Mouse (Mus musculus) kidney, adult 9 months (tissue): ENCODE data around the gene Foxe3.
A peak's percentile ranks its signal among the peaks of the same experiment; 100 is the strongest.

ENCODE experiments used
- DNase-seq: peaks from one replicate; pipeline ENCODE4 v3.0.0; 2022

Gene Foxe3

DNA sequence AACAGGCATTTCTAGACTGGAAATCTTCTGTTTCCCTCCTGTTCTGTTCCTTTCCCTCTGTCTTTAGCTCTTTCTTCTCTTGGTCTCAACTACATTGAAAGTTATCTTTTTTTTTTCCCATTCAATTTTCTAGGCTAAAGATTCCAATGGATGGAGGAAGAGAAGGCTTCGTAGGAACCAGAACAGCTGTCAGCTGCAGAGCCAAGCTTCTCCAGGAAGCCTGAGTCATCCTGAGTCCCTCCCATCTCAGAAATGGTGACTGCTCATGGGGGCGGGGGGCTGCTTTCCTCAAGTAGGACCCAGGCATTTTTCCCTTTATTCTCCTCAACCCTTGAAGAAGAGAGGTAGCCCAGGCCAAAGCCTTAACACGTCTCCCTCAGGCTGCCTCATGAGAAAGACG, 9.8 kb downstream of the Foxe3 start:
- no peak for DNase-seq

DNA sequence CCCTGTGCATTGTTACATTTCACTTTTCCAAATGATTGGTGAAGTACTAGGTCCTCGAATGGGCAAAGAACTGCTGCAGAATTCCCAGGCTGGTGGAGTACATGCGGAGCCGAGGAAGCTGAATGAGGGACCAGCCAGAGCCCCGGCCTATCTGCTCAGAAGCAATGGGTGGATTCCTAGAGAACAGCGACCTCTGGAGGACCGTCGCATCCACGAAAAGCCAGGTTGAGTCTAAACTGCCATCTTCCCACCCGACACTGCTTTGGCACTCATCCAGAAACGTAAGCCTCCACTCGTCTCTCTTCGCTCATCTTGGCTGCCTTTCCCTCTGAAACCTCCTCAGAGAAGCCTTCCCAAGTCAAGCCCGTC, 12.2 kb downstream of the Foxe3 start:
- DNase-seq = peak; percentile 45

DNA sequence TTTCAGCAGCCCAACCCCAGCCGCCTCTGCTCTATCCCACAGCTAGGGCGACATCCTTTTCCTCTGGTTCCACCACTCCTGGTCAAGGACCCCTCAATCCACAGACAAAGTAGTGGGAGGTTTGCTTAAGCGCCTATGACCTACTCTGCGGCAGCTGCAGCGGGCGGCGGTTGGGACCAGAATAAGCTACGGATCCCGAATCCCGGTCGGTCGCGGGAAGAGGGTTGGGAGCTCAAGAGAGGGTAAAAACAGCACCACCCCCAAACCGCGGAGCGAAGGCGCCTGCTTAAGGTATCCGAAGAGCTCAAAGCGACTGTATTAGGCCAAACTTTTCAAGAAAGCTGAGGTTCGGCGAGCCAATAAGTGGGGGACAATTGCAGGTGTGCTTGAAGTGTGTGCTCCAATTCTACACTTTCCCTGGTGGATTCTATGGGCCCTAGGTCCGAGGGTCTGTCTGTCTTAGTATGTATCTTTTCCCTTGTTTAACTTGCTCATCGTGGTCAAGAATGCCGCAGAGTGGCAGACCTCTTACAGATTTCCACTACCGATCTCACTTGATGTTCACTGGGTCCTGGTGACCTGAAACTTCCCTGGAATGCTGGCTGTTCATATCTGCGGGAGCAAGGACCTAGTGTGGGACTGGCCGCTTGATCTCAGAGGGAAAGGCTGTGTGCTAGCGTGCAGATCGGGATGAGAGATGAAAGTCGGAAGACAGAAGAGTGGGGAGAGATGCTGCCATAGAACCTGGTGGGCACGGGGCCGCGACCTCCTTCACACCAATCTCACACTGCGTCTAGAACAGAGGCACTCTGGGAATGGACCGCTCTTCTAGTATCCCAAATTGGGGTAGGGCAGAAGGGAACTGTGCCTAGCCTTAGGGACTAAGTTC, 12.9 kb downstream of the Foxe3 start:
- DNase-seq = no peak

DNA sequence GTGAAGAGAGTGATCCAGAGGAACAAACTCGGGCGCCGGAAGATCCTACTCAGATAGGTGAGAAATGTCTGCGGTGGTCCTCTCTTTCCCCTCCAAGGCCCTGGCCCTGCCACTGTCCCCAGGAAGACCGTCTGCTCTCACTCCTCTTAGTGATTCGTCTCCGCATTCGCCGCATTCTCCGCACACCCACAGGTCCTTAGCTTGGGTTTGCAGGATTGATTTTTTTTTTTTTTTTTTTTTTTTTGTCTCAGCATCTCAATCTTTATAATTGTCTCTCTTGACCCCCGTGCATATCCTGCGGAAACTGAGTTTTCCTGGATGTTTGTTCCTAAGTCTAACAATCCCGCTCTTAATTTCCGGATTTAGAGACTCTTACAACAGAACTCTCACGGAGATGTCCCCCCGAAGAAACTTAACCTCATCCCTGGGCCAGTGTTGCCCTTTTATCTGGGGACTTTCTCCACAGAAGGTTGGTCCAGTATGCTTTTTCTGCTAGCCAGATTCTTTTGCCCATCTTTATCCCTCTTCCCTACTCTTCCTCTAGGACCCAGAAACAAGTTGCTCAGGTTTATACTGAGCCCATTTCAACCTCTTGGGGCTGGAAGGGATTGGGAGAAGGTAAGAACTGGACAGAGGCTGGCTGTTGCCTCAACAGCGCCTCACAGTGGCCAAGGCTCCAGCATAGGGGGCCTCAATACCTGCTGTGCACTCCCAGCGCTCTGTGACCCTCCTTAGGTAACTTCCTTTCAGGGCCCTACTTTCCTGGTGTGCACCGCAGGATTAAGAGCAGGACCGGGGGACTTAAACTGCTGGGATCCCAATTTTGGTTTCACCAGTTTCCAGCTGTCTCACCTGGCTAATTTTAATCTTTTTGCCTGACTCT, 16.0 kb downstream of the Foxe3 start:
- peak; percentile 24 for DNase-seq

DNA sequence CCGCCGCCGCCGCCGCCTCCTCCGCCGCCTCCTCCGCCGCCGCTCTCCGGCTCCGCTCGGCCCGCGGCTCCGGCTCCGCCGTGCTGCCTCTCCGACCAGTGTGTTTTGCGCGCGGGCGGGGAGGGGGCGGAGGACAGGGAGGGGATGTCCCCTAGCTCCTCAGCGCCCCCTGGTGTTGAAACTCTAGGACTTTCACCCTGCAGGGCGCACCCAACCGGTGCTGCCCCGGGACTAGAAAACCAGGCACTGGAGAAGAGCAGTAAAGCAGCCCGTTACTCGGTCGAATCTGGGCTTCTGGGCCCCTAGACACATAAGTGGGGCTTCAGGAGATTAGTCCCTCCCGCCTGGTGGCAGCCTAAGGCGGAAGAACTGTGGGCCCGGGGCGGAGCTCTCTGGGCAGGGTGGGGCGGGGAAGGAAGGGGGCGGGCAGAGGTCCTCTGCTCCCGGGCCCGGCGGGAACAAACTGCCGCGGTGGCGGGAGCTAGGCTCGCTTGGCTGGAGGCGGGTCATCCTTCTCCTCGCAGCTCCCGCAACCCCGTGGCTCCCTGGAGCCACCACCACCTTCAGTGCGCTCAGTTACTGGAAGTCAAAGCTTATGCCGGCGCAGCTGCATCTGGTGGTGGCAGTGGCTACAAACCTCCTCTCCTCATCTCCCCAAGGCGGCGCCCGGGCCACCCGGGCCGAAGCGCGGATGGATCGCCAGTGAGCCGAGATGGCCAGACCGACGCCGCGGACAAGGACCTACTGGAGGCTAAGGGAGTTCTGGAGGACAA, 16.8 kb downstream of the Foxe3 start, which contains the start of gene Foxd2:
Gene Foxd2 (minus strand): TSS at position 45 of the 773 bp plus-strand sequence.
- peak; percentile 88 for DNase-seq

DNA sequence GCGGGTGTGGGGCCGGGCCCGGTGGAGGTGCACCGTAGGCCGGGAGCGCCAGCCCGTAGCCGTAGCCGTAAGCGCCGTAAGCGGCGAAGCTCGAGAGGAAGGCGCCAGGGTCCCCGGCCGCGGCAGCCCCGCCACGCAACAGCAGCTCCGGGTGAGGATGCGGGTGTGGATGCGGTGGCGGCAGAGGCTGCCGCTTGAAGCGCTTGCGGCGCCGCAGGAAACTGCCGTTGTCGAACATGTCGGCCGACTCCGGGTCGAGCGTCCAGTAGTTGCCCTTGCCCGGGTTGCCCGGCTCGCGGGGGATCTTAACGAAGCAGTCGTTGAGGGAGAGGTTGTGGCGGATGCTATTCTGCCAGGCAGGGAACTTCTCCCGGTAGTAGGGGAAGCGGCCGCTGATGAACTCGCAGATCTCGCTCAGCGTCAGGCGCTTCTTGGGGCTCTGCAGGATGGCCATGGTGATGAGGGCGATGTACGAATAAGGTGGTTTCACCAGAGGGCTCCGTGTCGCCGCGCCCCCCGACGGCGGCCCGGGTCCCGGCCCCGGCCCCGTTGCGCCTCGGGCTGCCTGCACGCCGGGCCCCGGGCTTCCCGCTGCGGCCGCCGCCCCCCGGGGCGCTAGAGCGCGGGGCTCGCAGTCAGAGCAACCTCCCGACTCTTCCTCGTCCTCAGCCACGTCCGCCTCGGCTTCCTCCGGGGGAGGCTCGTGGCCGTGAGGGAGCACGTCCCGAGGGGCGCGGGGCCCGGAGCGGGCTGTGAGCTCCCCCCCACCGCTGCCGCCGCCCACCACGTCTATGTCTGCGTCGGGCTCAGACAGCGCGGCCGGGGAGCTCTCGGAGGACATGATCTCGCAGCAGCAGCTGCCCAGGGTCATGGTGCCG, 17.6 kb downstream of the Foxe3 start:
- peak; percentile 25 for DNase-seq

DNA sequence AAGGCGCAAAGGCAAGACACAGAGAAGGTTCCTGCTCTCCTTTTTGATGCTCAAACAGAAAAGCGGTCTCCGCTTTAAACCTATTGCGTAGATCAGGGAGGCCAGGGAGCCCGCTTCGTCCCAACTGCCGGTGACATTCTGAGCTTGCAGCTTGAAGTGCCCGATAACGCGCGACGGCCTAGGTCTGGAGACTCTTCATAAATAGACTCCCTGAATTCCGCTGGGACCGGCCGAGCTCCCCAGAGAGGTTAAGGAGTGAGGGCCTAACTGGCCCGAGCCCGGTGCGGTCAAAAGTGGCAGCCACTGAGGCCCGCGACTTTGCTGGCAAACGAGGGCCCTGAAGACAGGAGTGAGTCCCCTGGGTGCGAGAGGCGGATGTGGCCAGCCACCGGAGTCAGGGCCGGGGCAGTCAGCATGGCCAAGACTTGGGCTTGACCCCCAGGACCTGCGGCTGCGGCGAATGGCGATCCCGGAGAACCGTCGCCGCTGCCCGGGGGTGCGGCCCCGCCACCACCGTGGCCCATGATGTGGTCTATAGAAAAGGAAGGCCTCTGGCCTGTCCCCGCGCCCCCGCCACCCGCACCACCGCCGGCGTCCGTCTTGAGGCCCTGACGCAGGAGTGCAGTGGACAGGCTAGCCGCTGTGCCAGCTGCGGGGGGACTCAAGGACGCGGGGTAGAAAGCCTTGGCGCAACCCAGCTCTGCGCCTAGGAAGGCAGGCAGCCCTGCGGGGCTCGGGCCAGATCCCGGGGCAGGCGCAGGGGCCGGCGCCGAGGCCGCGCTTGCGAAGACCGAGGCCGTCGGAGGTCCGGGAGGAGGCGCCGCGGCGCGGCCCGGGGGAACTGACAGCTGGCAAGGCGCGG, 18.5 kb downstream of the Foxe3 start:
- DNase-seq = no peak

DNA sequence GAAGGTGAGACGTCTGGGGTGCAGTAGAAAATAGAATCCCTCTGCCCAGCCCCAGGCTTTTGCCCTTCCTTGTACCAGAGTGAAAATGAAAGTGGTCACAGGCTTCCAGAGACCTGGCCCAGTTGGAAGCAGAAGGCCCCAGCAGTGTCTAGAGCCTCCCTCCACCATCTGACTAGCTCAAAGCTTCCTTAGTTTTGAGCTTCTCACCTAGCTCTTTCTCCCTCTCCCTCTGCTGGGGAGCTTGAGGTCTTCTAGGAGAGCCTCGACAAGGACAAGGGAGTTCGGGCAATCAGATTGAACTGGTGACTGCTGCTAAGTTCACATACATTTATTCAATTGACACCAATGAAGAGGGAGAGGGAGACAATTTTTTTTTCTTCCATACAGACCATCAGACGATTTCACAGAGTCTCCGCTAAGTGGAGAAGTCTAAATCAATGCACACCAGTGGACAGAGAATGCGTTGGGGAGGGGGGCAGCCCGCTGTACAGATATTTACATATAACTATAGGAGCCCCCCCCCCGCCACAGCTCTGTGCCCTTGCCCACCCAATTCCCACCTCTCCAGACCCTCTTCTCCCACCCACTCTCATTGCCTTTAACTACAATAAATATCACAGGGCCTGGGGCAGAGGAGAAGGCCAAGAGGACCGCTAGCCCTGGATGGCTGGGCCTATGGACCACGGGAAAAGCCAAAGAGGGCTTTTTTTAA, 19.7 kb downstream of the Foxe3 start:
- no peak for DNase-seq

DNA sequence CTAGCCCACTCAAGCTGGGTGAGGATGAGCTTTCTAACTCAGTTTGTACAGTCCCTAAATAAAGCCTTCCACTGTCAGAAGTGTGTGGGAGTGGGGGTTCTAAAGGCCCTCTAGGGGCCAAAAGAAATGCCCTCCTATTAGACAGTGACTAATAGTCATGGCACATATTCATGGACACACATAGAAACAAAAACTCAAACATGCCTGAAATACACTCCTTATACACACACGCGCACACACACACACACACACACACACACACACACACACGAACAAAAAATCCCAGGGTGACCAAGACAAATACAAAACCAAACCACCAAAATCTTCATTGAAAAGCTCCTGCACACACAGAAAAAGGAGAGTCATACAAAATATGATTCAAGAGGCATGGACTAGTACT, 20.3 kb downstream of the Foxe3 start:
- no peak for DNase-seq

DNA sequence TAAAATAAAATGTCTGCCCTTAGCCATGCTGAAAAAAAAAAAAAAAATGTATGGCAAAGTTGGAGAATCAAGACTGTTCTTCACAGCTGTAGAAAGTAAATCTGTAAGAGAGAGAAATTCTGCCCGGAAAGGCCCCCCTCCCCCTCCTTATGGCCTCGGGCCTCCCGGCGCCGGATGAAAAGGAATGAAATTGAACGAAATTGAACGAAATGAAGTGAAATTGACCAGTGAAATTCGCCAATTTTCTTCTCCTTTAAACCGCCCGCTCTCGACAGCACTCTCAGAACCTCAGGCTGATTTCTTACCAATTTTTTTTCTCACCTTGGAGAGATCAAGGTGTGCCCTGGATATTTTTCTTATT, 22.4 kb downstream of the Foxe3 start:
- DNase-seq = no peak

DNA sequence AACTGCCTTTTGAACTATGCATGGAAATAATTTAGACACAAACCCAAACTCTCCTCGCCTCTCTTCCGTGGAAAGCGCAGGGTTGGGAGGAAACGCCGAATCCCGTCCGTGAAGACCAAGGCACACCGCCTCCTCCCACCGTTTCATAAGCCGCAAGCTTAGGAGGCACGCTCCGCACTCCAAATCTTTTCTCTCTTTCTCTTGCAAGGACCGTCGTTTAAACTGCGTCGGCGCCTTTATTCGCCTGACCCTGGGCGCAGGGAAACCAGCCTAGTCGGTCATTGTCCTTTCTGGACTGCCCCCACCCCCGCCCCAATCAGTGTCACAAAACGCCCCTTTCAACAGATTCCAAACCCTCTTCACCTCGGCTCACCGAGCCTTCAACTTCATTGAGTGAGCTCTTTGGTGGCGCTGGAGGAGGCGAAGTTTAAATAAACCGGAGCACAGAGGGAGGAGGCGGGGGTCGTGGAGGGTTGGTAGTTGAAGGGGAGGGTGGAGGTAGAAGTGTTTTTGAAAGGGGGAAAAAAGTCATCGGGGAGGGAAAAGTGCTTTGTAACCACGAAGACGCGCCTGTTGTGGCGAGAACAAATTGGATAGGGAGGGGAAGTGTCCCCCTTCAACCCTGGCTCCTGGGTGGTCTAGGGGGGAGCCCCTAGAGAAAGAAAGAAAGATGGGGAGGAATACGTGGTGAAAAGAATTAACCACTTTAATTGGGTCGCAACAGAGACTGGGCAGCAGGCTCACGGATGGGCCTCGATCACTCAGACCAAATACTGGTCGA, 23.0 kb downstream of the Foxe3 start:
- DNase-seq = no peak

DNA sequence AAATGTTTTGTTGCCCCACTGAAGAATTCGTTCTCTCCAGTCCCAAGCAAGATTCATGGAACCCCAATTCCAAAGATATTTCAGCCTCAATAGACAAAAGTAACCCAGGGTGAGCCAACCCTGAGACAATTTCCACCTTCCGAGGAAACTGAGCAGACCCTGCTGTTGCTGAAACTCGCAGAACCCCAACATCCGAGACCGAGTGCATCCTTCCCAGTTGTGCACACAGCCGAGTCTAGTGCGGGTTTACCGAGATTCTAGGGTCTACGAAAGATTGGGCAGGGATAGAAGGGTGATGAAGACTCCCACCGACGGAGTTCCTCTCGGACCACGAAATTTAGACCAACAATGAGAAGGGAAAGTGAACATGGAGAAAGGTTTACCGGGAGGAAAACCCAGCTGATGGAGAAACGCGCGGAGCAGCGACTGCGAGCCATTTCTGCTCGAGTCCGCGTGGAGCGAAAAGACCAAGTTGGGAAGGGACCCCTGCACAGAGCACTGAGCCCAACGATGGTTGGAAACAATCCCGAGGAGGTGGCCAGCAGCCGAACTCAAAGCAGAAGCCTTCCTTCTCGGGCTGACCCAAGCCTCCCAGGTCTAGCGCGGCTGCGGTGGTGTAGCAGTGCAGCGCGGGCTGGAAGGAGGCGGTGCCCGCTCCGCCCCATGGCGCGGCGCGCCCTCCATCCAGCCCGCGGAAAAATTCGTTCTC, 24.0 kb downstream of the Foxe3 start:
- DNase-seq = no peak

DNA sequence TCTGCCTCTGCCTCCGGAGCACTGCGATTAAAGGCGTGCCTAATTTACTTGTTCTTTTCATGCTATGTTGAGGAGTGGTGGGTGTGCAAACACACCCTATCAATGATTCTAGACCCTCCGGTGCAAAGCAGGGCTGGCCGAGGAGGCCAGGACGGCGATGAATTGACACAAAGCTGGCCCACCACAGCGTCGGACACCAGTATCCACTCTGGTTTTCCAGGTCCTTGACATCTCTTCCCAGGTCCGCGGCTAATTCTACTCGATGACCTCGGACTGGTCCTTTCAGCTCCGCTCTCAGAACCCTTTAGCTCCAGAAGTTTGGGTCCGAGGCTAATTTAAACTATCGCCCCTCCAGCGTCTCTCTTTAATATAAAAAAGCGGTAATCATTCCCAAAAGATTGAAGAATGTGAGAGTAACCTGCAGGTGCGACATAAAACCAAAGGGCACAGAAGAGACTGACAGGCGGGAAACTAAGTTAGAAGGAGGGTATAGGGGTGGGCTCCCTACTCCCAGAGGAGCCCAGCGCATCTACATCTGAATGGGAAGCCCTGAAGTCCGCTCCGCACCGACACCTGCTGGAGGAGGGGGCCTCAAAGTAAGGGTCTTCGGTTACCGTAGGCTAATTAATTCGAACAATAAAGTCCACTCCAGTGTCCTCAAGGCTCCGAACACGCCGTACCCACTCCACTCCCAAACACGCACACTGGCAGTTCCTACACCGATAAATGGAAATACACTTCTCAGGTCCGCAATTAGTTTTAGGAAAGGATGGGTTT, 24.8 kb downstream of the Foxe3 start:
- DNase-seq = no peak

DNA sequence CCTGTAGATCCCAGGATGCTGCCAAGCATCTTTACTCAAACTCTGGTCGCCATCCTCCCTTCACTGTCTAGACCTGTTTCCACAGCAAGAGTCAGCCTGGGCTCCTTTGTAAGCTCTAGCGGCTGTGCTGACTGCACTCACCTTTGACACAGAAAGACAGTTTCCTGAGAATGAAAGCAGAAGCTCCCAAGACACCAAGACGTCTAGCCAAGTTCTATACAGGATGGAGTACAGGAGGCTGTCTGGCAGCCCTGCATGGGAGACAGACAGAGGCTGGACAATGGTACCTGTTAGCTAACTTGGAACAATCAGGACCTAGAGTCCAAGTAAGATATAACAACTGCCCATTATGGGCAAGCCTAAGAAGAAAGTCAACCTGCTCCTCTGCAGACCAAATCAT, 25.9 kb downstream of the Foxe3 start:
- no peak for DNase-seq

DNA sequence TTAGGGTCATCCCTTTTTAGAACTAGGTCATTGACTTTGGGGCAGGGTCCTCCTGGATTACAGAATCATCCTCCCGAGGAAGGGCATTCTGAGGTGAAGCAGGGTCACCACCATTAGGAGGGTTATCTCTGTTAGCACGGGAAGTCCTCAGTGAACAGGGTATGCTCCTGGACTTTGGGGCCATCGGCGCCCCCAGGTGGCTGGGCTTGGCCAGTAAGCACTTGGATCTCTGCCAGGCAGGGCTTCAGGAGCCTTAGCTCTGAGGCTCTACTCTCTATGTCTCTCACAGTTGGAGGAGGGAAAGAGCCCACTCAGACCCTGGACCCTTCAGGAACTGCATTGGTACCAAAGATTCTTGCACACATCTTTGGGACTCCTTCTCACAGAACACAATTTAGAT, 28.0 kb downstream of the Foxe3 start:
- DNase-seq = peak; percentile 34

DNA sequence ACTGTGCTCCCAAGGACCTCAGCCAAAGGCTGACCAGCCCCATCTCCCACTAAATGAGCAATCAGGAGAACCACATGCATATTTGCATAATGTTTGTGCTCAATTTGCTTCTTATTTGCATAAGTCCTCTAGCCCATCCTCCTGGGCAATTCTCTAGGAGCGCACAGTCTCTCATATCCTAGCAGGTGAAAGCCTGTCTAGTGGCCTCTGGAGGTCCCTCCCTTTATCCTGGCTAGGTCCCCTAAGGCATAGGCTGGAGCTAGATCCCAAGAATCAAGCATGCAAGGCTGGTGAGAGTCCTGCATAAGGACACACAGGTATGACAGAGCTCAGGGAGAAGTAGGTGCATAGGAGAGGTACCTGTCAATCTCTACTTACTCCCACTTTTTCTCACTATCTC, 43.6 kb downstream of the Foxe3 start:
- DNase-seq = no peak

DNA sequence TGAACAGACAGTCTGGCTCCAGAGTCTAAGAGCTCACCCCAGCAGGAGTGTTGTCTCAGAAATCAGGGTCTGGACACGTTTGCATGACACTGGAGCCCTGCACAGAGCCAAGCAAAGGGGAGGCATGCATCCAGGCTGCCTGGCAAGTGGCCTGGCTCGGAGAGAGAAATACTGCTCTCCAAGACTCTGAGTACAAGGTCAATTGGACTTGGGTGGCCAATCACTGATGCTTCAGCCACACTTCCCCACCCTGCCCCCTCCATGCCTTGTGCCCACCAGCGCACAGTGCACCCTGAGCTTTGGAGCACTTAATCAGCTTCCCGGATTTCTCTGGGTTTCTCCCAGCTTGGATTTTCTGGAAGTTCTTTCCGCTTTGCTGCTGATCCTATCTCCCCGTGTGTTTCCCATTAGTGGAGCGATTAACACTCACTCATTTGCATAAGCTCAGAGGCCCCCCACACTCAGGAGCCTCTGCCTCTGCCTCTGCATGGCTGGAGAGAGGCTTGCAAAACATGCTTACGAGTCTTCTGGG, 49.3 kb downstream of the Foxe3 start:
- DNase-seq = no peak
